Mouse (Mus musculus) heart, embryonic 15.5 days (tissue): ENCODE measurements around the gene Nabp2. TPM values are rescaled to one million over a fixed set of nuclear protein-coding genes. Genes with fewer than 3 reads are reported as not detected.

ENCODE experiments used
- microRNA-seq: library from miRNA; unstranded; fragments of <30 nt; microRNA quantifications from one replicate; pipeline ENCODE4, GENCODE M21; 2016
- polyA plus RNA-seq: library from polyadenylated mRNA; unstranded; fragments of >200 nt; fragmentation: Nextera tagmentation; extraction: Ambion mirVana; gene quantifications from 2 replicates; pipeline ENCODE4 v1.2.1, GENCODE M21; 2015

Nabp2 gene
- polyA plus RNA-seq, 1 experiment from 2014 or later = 52.6 TPM

Small RNAs within 50 kb of the gene (microRNA-seq; reads per million reads assigned to microRNA genes)
- gene Gm25361 = not detected
- not detected for gene Gm26308
- gene Mir6914 = not detected
- 0.63 reads per million for gene Mir6915
- gene Mir8105 = not detected

Other genes starting within 250 kb of the Nabp2 start
- 33.8 and 38.2 TPM in 2 replicates for gene Rbms2, start 231.2 kb downstream of the Nabp2 start, polyA plus RNA-seq
- 0.58 and 0.66 TPM in 2 replicates for gene Gls2, start 217.0 kb downstream of the Nabp2 start, polyA plus RNA-seq
- 37.9 and 38.6 TPM in 2 replicates for gene Spryd4, start 199.7 kb downstream of the Nabp2 start, polyA plus RNA-seq
- gene Mip, start 185.7 kb downstream of the Nabp2 start, polyA plus RNA-seq = 0.08 TPM in 1 of 2 replicates, not detected in the other
- 22.3 and 32.1 TPM in 2 replicates for gene Timeless, start 179.4 kb downstream of the Nabp2 start, polyA plus RNA-seq
- 0.10 and 0.14 TPM in 2 replicates for gene Apon, start 157.4 kb downstream of the Nabp2 start, polyA plus RNA-seq
- 0.13 and 1.2 TPM in 2 replicates for gene Apof, start 142.8 kb downstream of the Nabp2 start, polyA plus RNA-seq
- gene Stat2, start 140.9 kb downstream of the Nabp2 start, polyA plus RNA-seq = 9.6 and 12.3 TPM in 2 replicates
- 4.0 and 4.8 TPM in 2 replicates for gene Il23a, start 112.7 kb downstream of the Nabp2 start, polyA plus RNA-seq
- 22.3 and 27.8 TPM in 2 replicates for gene Pan2, start 108.2 kb downstream of the Nabp2 start, polyA plus RNA-seq
- 186 and 213 TPM in 2 replicates for gene Cnpy2, start 89.0 kb downstream of the Nabp2 start, polyA plus RNA-seq
- gene Cs, start 73.8 kb downstream of the Nabp2 start, polyA plus RNA-seq = 448 and 450 TPM in 2 replicates
- 17.0 TPM in 2 replicates for gene Coq10a, start 42.5 kb downstream of the Nabp2 start, polyA plus RNA-seq
- gene Ankrd52, start 34.4 kb downstream of the Nabp2 start, polyA plus RNA-seq = 6.8 and 11.8 TPM in 2 replicates
- gene Slc39a5, start 10.3 kb downstream of the Nabp2 start, polyA plus RNA-seq = 0.24 and 0.81 TPM in 2 replicates
- 25.5 and 29.0 TPM in 2 replicates for gene Rnf41, start 165 bp upstream of the Nabp2 start, polyA plus RNA-seq
- 59.2 and 60.3 TPM in 2 replicates for gene Smarcc2, start 47.8 kb upstream of the Nabp2 start, polyA plus RNA-seq
- gene Myl6, start 82.7 kb upstream of the Nabp2 start, polyA plus RNA-seq = 1,051 and 1,154 TPM in 2 replicates
- 4.3 and 4.6 TPM in 2 replicates for gene Myl6b, start 87.2 kb upstream of the Nabp2 start, polyA plus RNA-seq
- 19.4 and 29.0 TPM in 2 replicates for gene Esyt1, start 114.4 kb upstream of the Nabp2 start, polyA plus RNA-seq
- 10.2 and 11.0 TPM in 2 replicates for gene Zc3h10, start 136.3 kb upstream of the Nabp2 start, polyA plus RNA-seq
- 2,261 and 2,363 TPM in 2 replicates for gene Rpl41, start 137.8 kb upstream of the Nabp2 start, polyA plus RNA-seq
- gene Pa2g4, start 154.5 kb upstream of the Nabp2 start, polyA plus RNA-seq = 101 and 132 TPM in 2 replicates
- 3.4 and 5.0 TPM in 2 replicates for gene Erbb3, start 178.2 kb upstream of the Nabp2 start, polyA plus RNA-seq
- 359 and 409 TPM in 2 replicates for gene Rps26, start 215.3 kb upstream of the Nabp2 start, polyA plus RNA-seq
- gene Ikzf4, start 234.5 kb upstream of the Nabp2 start, polyA plus RNA-seq = 1.3 and 1.4 TPM in 2 replicates